Mouse (Mus musculus) liver, adult 2 months (tissue): Measurements from ENCODE around the gene Fbxl2. TPM values are rescaled to one million over a fixed set of nuclear protein-coding genes. Genes with fewer than 3 reads are reported as not detected.

Experiments
- DNase-seq: peaks from one replicate; pipeline ENCODE4 v3.0.0-alpha.2; 2011; ENCODE audit warnings: low read depth, low spot score; ENCODE audit errors: extremely low read depth
- H3K27ac ChIP-seq: fragments of 200-500 bp; replicated peaks from 2 replicates; pipeline ENCODE4 v1.5.1; 2012; ENCODE audit warnings: low read depth, mild to moderate bottlenecking, control low read depth, inconsistent platforms, low read length; ENCODE audit not compliant: insufficient read depth
- H3K27me3 ChIP-seq: fragments of 200-500 bp; 2 replicates; pipeline ENCODE4 v1.6.1; 2012; ENCODE audit warnings: mild to moderate bottlenecking, moderate library complexity, low read length, inconsistent platforms; ENCODE audit not compliant: control insufficient read depth, insufficient read depth
- H3K36me3 ChIP-seq: fragments of 200-500 bp; 2 replicates; pipeline ENCODE4 v1.6.1; 2012; ENCODE audit warnings: low read length, inconsistent platforms; ENCODE audit not compliant: control insufficient read depth, insufficient read depth
- H3K4me1 ChIP-seq: fragments of 200-500 bp; 2 replicates; pipeline ENCODE4 v1.6.1; 2011; ENCODE audit warnings: low read length; ENCODE audit not compliant: control insufficient read depth, insufficient read depth
- H3K4me3 ChIP-seq: fragments of 200-500 bp; 2 replicates; pipeline ENCODE4 v1.5.1; 2011; ENCODE audit warnings: low read depth, mild to moderate bottlenecking, control low read depth, low read length, moderate library complexity; ENCODE audit not compliant: insufficient read depth
- H3K79me2 ChIP-seq: fragments of 200-500 bp; 2 replicates; pipeline ENCODE4 v1.6.1; 2012; ENCODE audit warnings: inconsistent platforms, mild to moderate bottlenecking, low read length, moderate library complexity; ENCODE audit not compliant: control insufficient read depth, insufficient read depth
- H3K9ac ChIP-seq: fragments of 200-500 bp; 2 replicates; pipeline ENCODE4 v1.6.1; 2012; ENCODE audit warnings: low read depth, mild to moderate bottlenecking, control low read depth, inconsistent platforms, low read length
- CTCF ChIP-seq: fragments of 200-500 bp; IDR thresholded peaks from 2 replicates; pipeline ENCODE4 v1.5.1; 2011; ENCODE audit warnings: low read depth, low read length, control low read depth
- POLR2A ChIP-seq: fragments of 200-500 bp; IDR thresholded peaks from 2 replicates; pipeline ENCODE4 v1.6.1; 2011; ENCODE audit warnings: low read length, control low read depth; ENCODE audit not compliant: insufficient read depth; ENCODE audit errors: extremely low read depth
- WGBS: fragments of 180-500 bp; shearing (Covaris S2); methylation state at CpG from one replicate; pipeline ENCODE4 v1.1.7; 2018; 5-methylcytosine and 5-hydroxymethylcytosine counted together
- polyA plus RNA-seq: library from polyadenylated mRNA; depleted of rRNA; stranded (reverse); fragments of >200 nt; gene quantifications from 2 replicates; pipeline ENCODE4 v1.2.3, GENCODE M21; 2012
- total RNA-seq: library from RNA; depleted of rRNA; stranded (reverse); fragments of >200 nt; gene quantifications from 2 replicates; pipeline ENCODE4 v1.2.3, GENCODE M21; 2014

Gene Fbxl2
- total and polyA plus RNA-seq, 2 experiments, result 0.34 TPM; not detected in 1

- no peak for TF ChIP-seq CTCF
- no peak for TF ChIP-seq POLR2A
- no peaks in the 10 kb centered on the region for H3K27me3 ChIP-seq
- DNase-seq, result no peak
- no peak overlapping the region for H3K9ac ChIP-seq
- no peak overlapping the region for H3K4me3 ChIP-seq
- no peak overlapping the region for H3K27ac ChIP-seq
- 71% methylated on average over 7 of the region's 7 CpGs for WGBS
- H3K36me3 ChIP-seq, result peaks cover 69% of the 10 kb centered on the region
- H3K79me2 ChIP-seq, result no peaks in the 10 kb centered on the region
- no peaks in the 10 kb centered on the region for H3K4me1 ChIP-seq
These were observed 77.0 kb downstream of the Fbxl2 start for GRCm38 (mm10) chr9:113968967-113969366.

DNA sequence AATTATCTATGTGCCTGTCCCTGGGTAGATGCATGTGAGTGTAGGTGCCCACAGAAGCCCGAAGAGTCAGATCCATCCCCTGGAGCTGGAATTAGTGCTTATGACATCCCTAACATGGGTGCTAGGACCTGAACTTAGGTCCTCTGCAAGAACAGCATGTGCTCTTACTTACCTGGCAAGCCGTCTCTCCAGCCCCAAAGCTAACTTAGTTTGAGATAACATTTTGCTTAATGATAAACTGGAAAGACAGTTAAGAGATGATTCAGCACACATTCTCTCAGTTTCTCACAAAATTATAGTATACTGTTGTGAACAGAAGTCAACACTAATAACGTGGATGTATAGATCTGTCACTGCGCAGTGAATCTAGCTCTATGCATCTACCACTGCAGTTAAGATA is 79.2 kb downstream of the Fbxl2 start:
- Histone ChIP-seq H3K27me3 (no peaks in the 10 kb centered on the region), H3K4me1 (no peaks in the 10 kb centered on the region), H3K36me3 (peaks cover 76% of the 10 kb centered on the region), H3K27ac (no peak overlapping the region), H3K9ac (no peak overlapping the region), H3K79me2 (no peaks in the 10 kb centered on the region), H3K4me3 (no peak overlapping the region)
- 94% methylated on average over 4 of the region's 4 CpGs for WGBS
- TF ChIP-seq POLR2A (no peak), CTCF (no peak)
- DNase-seq, result no peak

- no peak overlapping the region for H3K4me3 ChIP-seq
- no peak overlapping the region for H3K9ac ChIP-seq
- WGBS, result 98% methylated on average over 8 of the region's 8 CpGs
- H3K27ac ChIP-seq, result no peak overlapping the region
- H3K4me1 ChIP-seq, result no peaks in the 10 kb centered on the region
- H3K79me2 ChIP-seq, result no peaks in the 10 kb centered on the region; the same call in 1 of the 2 replicates
- TF ChIP-seq CTCF, result no peak
- TF ChIP-seq POLR2A, result no peak
- DNase-seq, result no peak
- H3K27me3 ChIP-seq, result no peaks in the 10 kb centered on the region
- H3K36me3 ChIP-seq, result peaks cover 73% of the 10 kb centered on the region
These were observed 81.6 kb downstream of the Fbxl2 start for GRCm38 (mm10) chr9:113964415-113964814.

GRCm38 (mm10) chr9:113963718-113964117 is 82.3 kb downstream of the Fbxl2 start:
- Histone ChIP-seq H3K4me3 (no peak overlapping the region), H3K27me3 (no peaks in the 10 kb centered on the region), H3K9ac (no peak overlapping the region), H3K36me3 (peaks cover 74% of the 10 kb centered on the region), H3K79me2 (no peaks in the 10 kb centered on the region; the same call in 1 of the 2 replicates), H3K4me1 (no peaks in the 10 kb centered on the region), H3K27ac (no peak overlapping the region)
- no peak for TF ChIP-seq CTCF
- no peak for TF ChIP-seq POLR2A
- DNase-seq, result no peak

GRCm38 (mm10) chr9:113957777-113958176 is 88.2 kb downstream of the Fbxl2 start:
- 96% methylated on average over 4 of the region's 4 CpGs for WGBS
- no peak for DNase-seq
- no peaks in the 10 kb centered on the region for H3K4me1 ChIP-seq
- TF ChIP-seq CTCF (no peak), POLR2A (no peak)
- H3K27ac ChIP-seq, result no peak overlapping the region
- H3K27me3 ChIP-seq, result no peaks in the 10 kb centered on the region
- H3K9ac ChIP-seq, result no peak overlapping the region
- no peak overlapping the region for H3K4me3 ChIP-seq
- peaks cover 9% of the 10 kb centered on the region; the same call in 1 of the 2 replicates for H3K79me2 ChIP-seq
- peaks cover 46% of the 10 kb centered on the region for H3K36me3 ChIP-seq

- TF ChIP-seq CTCF (no peak), POLR2A (no peak)
- no peak overlapping the region for H3K27ac ChIP-seq
- H3K4me1 ChIP-seq, result no peaks in the 10 kb centered on the region; the same call in 1 of the 2 replicates
- DNase-seq, result no peak
- peaks cover 20% of the 10 kb centered on the region; the same call in 1 of the 2 replicates for H3K79me2 ChIP-seq
- H3K4me3 ChIP-seq, result no peak overlapping the region
- 91% methylated on average over 1 of the region's 1 CpGs for WGBS
- H3K9ac ChIP-seq, result no peak overlapping the region
- H3K27me3 ChIP-seq, result no peaks in the 10 kb centered on the region
- peaks cover 32% of the 10 kb centered on the region for H3K36me3 ChIP-seq
These were observed 98.8 kb downstream of the Fbxl2 start for GRCm38 (mm10) chr9:113947216-113947615.
